Mouse (Mus musculus) CH12F3 (cell line): Measurements from ENCODE around the gene Txlnb.
"Not testable (repeated sequence)": the region's sequence is repeated elsewhere in the genome, so short reads cannot be mapped to it uniquely, and the experiment has no call there.

Experiments used
- in situ Hi-C: fragments of 300-500 bp; cut with MboI; formaldehyde crosslinking; loops from 2 replicates; pipeline ENCODE4 v1.14.3; 2020; ENCODE audit warnings: low sequenced_read_pairs

Gene Txlnb

DNA sequence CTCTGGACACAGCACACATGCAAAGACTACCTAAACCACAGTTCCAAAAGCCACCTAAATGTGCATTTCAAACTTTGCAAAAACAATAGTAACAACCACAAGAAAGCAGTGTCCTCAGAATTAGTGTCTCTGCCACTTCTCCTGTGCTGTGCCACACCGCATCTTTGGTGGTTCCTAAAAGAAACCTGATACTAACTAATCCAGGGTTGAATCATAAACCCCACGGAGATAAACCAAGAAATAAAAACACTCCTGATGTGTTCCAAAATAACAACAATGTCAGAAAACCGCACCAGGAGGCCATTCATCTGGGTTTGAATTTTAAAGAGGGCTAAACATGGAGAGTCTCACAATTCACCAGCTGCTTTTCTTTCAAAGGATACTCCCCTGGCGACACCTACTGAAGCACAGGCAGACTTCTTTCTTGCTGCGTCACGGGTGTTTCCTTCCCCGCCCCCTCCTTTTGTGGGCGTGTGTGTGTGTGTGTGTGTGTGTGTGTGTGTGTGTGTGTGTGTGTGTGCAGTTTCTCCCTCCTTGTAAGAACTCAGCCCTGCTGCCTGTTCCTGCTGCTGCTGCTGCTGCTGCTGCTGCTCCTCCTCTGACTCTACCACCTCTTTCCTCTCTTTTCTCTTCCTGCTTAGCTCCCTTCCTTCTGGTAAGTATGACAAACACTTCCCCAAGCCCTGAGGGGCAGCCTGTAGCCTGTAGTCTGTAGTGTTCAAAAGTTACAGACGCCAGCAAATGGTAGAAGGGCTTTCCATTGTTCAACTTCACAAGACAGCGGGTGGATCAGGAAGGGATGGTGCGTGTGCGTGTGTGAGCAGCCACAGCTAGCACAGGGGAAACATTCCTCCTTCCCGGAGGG lies at the start of gene Txlnb:
Gene Txlnb (plus strand): TSS at position 460 of the 865 bp plus-strand sequence.
- in situ Hi-C loops = no loop called here

DNA sequence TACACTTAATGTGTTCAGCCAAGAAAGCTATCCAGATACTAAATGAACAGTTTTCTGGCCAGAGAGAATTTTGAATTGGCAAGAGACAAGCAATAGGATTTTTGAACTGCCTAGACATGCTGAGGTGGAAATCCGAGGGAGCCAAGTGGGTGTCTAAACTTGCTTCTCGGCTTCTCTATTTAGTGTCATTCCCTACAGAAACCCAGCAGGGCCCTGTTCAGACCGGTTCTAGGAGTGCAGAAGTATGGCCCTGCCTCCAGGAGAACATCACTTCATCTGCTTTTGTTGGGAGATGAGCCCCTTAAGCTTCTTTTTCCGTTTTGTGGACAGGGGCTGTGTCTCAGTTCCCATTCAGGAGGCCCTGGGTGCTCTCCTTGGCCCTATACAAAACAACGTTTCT lies 43.5 kb upstream of the Txlnb start:
- in situ Hi-C loops = no loop called here

DNA sequence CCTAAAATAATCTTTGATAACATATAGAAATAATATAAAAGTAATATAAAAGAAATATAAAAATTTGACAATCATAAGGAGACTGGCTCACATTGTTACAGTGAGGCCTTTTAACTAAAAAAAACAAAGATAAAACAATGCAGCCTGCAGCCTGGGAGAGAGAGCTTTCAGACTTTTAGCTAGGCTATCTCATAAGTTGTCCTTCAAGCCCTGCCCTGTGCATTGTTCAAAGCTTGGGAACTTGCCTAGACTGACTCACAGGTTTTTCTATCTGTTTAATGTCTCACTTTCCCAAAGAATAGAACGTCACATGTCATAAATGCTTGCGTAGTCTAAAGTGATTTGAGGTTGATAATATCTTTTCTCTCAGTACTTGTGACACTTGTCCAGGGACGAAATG lies 36.3 kb upstream of the Txlnb start:
- in situ Hi-C loops = no loop called here

DNA sequence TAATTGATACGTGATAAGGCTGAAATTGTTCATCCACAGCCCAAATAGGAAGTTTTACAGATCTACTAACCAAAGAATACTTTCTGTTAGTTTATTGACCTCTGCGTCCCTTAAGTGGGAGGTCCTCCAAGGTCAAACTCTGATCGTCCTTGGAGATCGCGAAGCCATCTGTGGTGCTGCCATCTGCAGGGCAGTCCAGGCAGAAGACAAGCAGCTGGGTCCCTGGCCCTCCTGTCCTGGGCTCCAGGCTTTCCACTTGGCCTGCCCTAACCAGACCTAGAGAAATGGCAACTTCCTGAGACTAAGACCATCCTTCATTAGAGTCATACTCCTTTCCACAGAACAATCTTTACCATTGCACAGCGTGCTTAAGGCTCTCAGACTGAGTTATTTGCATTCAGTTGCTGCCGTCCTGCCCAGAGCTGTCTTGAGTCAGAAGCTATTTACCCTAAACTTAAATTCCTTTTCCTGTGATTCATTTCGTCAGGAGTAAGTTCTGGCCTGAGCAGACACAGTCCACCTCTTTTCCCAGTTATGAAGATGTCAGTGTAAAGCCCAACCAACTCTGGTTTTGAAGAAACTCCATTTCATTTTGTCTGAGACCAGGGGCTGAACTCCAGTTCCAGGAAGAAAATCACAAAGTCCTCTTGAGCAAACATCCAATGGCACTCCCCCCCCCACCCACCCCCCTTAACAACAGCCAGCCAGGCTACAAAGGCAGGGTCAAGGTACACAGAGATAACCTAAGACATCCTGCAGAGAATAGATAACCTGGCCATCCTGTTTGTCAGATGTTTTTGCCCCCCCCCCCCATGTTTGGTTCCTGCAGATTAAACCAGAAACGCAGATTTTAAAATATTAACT lies 35.0 kb upstream of the Txlnb start:
- in situ Hi-C loops = no loop called here

DNA sequence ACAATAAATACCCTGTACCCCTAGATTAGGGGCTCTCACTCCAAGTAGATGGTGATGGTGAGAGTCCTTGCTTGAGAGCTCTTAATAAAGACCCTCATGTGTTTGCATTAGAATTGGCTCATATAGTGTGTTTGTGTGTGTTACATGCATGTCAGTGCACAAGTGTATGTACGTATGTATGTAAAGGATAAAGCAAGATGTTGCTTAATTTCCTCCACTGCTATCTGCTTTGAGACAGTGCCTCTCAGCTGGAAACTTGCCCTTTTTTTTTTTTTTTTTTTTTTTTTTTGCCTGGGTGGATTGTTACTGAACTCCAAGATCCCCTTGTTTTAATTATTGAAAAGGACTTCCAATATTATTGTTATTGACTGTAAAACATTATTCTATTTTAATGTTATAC lies 34.4 kb upstream of the Txlnb start:
- in situ Hi-C loops = no loop called here

DNA sequence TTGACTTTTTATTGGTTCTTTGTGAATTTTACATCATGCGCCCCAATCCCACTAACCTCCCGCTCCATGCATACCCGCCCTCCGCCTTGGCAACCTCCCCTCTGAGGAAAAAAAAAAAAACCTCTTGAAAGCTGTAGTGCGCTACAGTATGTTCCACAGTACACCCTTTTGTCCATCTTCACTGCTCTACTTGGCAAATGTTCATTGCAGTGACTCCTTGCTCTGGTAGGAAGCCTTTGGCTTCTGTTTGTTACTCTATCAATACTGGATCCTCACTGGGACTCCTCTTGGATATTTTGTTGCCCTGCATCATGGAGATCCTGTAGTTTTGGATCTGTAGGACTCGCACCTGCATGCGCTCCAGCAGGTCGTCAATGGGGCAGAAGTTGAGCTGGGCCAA lies 33.1 kb upstream of the Txlnb start:
- in situ Hi-C loops = no loop called here

DNA sequence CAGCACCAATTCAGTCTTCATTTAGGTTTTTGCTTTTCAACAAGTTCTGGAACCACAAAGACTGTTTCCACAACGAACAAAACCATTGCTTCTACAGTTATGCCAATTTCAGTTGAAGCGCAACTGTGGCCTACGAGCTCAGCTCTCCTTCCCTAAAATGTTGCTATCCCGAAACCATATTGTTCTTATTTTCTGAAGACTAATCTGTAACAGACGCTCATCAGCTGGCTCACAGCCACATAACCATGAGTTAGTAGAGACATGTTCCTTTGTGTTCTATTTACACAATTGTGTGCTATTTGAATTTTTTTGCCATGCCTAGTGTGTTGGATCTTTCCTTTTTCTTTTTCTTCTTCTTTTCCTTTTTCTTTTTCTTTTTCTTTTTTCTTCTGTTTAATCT lies 26.2 kb upstream of the Txlnb start:
- in situ Hi-C loops = no loop called here

DNA sequence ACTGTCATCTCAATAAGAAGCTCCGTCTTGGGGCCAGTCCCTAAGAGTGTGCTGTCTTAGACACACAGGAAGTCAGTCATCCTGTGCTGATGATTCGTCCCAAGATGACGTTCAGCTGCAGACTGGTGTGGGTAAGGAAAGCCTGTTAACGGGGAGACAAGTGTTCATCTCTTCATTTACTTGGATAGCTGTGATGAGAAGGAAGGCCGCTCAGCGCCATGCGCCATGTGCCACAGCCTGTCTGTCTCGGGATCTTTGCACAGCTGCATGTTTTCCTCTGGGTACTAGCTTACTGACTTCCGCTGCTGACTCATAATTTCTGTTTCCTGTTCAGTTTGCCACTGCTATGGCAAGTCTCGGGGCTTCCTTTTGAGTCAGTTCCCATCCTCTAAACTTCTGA lies 23.7 kb upstream of the Txlnb start:
- in situ Hi-C loops = no loop called here

DNA sequence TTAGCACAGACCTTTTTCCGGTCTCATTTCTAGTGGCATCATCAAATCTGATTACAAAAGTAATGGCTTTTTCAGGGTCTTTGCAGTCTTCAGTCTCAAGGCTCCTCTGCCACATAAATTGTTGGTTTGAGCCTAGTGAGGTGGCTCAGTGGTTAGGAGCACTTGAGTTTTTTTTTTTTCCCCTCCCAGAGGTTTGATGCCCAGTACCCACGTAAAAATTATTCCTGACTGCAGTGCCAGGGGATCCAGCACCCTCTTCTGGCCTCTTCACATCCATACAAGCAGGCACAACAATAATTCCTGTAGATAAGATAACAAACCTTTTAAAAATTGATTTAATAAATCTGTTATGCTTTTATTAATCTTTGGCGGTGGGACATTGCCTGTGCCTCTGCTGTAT lies 21.7 kb upstream of the Txlnb start:
- in situ Hi-C loops = no loop called here

DNA sequence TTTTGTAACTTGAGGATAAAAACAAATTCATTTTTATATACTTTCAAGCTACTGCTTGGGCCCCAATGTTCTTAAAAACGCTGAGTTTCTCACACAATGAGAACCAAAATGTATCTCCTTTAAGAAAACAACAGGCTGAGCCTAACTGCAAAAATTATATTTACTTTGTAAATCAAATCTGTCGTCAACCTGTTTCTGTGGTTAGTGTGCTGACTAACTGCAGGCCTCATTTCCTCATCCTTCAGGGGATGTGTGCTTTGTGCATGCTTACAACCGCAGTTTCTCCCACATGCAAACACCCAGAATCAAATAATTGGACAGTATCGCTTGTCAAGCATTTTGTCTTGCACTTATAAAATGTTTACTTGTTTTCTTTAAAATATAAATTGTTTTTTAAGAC lies 20.9 kb upstream of the Txlnb start:
- in situ Hi-C loops = no loop called here

DNA sequence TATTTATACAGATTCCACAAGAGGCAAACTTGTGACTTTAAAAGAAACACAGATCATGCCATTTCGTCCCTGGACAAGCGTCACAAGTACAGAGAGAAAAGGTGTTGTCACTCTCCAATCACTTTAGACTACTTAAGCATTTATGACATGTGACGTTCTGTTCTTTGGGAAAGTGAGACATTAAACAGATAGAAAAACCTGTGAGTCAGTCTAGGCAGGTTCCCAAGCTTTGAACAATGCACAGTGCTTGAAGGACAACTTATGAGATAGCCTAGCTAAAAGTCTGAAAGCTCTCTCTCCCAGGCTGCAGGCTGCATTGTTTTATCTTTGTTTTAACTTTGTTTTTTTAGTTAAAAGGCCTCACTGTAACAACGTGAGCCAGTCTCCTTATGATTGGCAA lies 19.3 kb upstream of the Txlnb start:
- in situ Hi-C loops = not testable (repeated sequence)

DNA sequence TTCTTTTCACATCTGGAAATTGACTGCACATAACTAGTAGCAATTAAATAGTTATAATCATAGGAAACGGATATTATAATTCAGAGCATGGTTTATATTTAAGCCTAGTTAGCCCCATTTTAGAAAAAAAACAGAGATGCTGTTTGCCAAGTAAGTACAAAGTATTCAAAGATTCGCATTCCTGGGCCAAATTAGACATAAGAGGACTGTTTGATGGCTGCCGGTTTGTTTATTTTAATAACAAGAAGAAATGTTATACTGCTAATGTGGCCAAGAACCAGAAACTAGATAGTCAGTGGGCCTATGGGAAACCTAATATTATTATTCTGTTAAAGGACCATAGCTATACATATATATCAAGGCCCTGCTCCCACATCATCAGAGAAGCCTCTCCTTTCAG lies 9.3 kb upstream of the Txlnb start:
- in situ Hi-C loops = no loop called here

DNA sequence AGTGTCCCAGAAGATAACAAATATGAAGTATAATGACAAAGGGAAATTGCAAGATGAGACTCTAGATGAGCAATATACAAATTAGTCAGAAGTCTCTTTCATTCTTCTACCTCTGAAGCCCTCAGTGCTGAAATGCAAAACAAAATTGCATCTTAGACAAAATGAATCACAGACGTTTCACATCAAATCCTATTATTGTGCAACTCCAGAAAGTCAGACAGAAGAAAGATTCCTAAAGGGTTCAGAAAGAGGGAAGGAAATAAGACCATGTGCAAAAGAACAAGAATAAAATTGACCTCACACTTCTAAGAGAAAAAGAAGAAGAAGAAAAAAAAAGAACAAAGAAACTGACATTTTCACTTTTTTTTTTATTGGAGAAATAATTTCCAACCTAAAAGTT lies 8.1 kb upstream of the Txlnb start:
- in situ Hi-C loops = no loop called here

DNA sequence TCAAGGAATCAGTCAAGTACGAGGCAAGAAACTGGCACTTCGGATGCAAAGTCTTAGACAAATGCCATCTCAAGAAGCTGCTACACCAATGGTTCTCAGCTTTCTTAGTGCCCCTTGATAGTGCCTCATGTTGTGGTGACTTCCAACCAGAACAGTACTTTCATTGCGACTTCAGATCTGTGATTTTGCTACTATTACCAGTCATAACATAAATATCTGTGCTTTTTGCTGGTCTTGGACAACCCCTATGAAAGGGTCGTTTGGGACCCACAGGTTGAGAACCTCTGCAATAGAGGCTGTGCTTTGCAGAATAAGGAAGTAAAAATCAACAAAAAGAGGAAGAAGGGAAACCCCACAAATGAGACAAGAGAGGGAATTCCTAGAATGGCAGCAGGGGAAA lies 7.7 kb upstream of the Txlnb start:
- in situ Hi-C loops = no loop called here

DNA sequence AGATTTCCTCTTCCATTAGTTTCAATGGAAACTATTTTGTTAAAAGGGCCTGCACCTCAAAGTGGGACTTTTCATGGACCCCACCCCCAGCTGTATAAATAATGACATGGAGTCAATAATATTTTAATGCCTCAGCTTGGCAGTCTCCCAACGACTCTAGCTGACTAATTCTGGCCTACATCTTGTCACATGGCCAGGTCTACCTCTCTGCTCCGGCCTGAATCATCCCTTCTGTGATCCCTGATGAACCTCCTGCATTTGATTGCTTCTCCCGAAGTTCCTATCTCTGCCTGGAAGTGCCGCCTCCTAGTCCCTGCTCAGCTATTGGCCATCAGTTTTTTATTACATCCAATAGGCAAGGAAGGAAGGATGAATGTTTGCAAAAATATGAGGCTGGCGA lies 2.1 kb upstream of the Txlnb start:
- in situ Hi-C loops = no loop called here

DNA sequence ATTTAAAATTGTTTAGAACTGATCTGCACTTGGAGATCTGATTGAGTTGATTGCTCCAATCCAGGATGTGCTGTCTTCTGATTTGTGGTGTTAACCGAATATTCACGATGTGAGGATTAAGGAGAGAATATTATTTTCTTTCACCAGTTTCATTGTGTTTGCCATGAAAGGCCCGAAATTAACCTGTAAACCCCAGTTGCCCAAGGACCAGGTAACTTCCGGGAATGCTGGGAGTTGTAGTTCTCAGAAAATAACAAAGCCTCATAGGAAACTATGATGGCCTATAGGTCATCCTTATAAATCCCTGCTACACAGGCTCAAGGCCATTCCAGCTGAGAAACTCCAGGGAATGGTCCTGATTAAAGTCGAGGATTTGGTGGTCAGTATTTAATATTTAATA lies 1.6 kb upstream of the Txlnb start:
- in situ Hi-C loops = no loop called here

DNA sequence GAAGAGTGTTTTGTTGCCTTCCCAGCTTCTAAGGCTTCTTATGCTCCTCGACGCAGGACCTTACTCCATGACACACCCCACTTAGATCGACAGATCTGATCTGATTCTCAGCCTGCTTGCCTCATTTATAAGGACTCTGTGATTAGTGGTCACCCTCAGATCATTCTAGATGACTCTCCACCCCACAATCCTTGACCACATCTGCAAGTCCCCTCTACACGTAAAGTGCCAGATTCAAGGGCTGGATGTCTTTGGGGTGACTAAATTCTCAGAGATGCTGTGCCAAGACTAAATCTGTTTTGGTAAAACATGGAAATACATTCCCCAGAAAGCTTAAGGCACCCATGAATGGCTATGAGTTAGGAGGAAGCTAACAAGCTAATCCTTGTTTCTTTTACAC lies 799 bp upstream of the Txlnb start:
- in situ Hi-C loops = no loop called here

DNA sequence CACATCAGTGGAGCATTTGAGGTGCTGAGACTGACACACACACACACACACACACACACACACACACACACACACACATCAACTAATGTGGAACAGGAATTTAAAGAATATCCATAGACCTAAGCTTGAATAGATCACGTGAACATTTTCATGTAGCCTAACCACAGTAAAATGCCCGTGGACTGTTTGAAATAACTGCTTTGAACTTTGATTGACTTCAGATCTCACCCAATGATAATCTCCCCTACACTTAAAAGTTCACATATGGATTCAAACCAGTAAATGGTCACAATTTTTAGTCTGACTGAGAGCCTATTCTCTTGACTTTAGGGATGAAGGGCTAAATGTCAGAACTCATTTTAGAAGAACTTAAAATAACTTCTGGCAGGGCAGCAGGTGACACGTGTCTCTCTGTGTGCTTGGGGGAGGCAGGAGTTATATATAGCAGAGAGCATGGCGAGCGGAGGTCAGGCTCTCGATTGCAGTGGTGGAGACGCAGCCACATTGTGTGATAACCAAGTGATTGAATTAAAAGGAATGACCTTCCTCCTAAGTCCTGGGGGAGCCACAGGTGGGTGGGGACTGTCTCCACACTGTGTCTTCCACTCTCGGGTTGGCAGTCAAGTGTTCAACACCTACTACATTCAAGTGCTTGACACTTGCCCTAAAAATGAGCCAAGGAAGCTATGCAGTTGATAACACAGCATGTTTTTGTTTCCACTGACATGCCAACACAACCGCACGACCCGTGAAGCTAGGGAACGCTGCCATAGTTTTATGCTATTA lies 1.0 kb downstream of the Txlnb start:
- in situ Hi-C loops = no loop called here

DNA sequence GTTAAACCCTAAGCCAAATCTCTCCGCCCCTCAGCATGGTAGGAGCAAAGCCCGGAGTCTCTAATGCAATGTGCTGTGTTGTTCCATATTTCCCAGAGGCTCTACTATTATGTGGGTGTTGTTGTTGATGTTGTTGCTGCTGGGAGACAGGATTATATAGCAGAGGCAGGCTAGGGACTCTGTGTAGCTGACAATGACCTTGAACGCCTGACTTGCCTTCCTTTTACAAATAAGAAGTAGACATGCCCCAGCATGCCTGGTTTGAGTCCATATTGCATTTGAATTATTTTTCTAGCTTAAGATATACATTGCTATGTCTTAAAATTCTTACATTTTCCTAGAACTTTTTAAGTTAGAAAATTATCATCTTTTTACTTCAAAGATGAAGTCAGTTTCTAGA lies 1.7 kb downstream of the Txlnb start:
- in situ Hi-C loops = no loop called here

DNA sequence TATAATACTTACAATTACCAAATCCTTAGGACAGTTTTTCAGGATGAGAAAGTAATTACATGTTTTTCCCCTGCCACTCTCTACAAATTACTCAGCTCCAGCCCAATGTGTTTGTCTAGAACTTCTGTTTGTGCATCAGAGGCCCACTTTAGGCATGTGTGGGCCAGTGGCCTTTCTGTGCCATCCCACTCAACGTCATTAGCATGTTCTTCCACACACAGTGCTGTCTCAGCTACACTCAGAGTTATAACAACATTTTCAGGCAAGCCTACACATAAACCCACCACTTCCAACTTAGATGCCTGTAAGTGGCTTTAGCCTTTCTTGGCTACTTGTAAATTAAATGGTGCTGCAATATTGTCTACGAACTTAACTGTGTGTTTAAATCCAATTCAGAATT lies 5.8 kb downstream of the Txlnb start:
- in situ Hi-C loops = no loop called here

DNA sequence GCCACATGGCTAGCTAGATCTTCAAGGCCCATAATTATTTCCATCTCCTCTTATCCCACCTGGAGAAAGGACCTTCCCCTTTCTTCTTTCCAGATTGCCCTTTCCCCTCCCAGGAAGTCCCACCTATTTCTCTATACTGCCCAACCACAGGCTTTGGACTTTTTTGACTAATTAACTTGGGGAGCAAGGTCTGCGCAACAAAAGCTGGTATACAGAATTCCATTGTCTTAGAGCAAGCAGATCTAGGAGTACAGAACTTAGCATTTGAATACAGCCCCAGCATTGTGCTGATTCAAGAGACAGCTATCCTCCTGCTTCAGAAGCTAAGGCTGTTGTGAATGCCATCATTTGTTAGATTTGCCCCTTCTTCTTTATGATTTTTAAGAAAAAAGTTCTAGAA lies 12.5 kb downstream of the Txlnb start:
- in situ Hi-C loops = no loop called here
